Mouse (Mus musculus): ENCODE results near the gene Scnn1a. TPM values are rescaled to one million over a fixed set of nuclear protein-coding genes. Genes with fewer than 3 reads are reported as not detected.

Scnn1a gene
- polyA plus RNA-seq, 1 experiment from 2014 or later, result 2.6 TPM

DNA sequence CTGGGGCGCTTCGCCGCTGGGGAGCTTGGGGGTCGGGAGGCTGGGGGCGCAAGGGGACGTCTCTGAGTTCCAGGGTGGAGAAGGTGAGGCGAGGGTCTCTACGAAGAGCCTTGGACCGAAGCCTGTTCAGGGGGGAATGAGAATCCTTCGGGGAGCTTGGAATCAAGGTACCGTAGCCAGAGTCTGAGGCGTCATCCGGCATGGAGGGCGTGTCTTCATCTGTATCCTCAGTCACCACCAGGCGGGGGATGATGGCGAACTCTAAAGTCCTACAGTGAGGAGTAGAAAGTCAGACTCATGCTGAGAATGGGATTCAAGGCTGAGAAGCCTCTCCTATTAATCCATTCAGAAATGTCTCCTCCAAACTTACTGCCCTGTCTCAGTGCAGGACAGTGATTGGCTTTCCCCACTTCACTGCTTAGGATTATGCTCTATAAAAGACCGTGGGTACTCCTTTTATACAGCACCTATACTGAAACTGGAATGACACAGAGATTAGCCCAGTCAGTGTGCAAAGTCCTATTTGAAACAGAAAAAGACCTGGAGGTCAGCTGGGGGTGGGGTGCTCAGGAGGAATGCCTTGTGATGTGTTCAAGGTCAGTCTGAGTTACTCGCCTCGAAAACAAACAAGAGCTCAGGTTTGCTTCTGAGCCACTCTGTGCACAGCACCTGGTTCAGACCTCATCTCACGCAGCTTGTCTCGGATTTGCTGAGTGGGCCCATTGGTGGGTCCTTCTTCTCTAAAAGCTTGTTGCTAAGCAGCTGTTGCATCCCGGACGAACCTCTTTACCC is 43.2 kb downstream of the Scnn1a start:
- 0 out of 2 replicates have a peak, but pooled peaks cover 2% of the 10 kb centered on the region for H3K27me3 ChIP-seq (ENCODE audit: control insufficient read depth, insufficient read depth, low read length)
- 19% methylated on average over 23 of the region's 23 CpGs for WGBS
- no peak overlapping the region for H3K9ac ChIP-seq (replicated peaks; ENCODE audit: low read depth, low read length)
- peaks cover 23% of the 10 kb centered on the region; the same call in 1 of the 2 replicates for H3K4me1 ChIP-seq (ENCODE audit: control insufficient read depth, insufficient read depth, low read length)
- peaks cover 35% of the 10 kb centered on the region for H3K36me3 ChIP-seq (ENCODE audit: control insufficient read depth, insufficient read depth, low read length)
- H3K9me3 ChIP-seq (ENCODE audit: control insufficient read depth, low read depth, low read length), result no peaks in the 10 kb centered on the region
- no peak for ATAC-seq (ENCODE audit: insufficient number of reproducible peaks, insufficient read depth, low FRiP score, low read depth)
- no peak overlapping the region for H3K27ac ChIP-seq (ENCODE audit: low read length)
- H3K4me3 ChIP-seq (ENCODE audit: low read depth, low read length), result no peak overlapping the region
- H3K4me2 ChIP-seq (replicated peaks; ENCODE audit: low read depth, low read length), result 0 out of 2 replicates have a peak overlapping the region, but pooled peaks have one; percentile 16

DNA sequence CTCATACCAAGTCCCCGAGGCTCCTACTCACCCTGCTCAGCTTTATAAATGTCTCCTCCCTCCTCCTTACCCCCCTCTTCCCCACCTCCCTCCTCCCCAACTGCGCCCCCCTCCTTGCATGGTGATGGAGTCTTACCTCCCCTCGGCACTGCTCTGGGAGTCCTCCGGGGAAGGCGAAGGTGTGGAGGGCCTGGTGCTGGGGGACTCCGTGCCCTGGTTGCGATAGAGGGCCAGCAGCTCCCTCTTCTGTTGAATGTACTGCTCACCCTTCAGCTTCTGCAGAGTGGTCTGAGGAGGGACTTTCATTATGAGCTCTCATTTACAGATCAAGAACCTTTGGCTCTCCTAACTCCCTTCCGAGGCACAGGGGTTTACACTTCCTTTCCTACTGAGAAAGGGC is 44.0 kb downstream of the Scnn1a start:
- Histone ChIP-seq H3K9me3 (ENCODE audit: control insufficient read depth, low read depth, low read length) (no peaks in the 10 kb centered on the region), H3K4me3 (ENCODE audit: low read depth, low read length) (no peak overlapping the region), H3K27me3 (ENCODE audit: control insufficient read depth, insufficient read depth, low read length) (0 out of 2 replicates have a peak, but pooled peaks cover 2% of the 10 kb centered on the region), H3K4me2 (replicated peaks; ENCODE audit: low read depth, low read length) (no peak overlapping the region), H3K27ac (ENCODE audit: low read length) (no peak overlapping the region), H3K4me1 (ENCODE audit: control insufficient read depth, insufficient read depth, low read length) (peaks cover 25% of the 10 kb centered on the region; the same call in 1 of the 2 replicates), H3K36me3 (ENCODE audit: control insufficient read depth, insufficient read depth, low read length) (peaks cover 28% of the 10 kb centered on the region), H3K9ac (replicated peaks; ENCODE audit: low read depth, low read length) (no peak overlapping the region)
- ATAC-seq (ENCODE audit: insufficient number of reproducible peaks, insufficient read depth, low FRiP score, low read depth), result 0 out of 2 replicates have a peak, but pooled peaks have one; percentile 35
- 8% methylated on average over 8 of the region's 8 CpGs for WGBS

DNA sequence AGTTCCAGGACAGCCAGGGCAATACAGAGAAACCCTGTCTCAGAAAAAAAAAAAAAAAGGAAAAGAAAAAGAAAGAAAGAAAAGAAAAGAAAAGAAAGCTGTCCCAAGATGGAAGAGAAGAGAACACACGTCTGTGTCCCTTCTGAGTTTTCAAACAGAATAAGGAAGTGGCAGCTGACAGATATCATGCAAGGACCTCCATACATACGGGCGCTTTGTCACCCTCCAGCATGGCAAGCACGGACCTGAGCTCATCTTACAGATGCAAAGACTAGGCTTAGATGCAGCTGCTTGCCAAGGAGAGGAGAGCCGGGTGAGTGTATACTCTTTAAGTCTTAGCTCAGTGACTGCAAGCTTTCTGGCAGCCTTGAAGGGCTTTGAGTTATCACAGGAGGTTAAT is 45.1 kb downstream of the Scnn1a start:
- Histone ChIP-seq H3K27ac (ENCODE audit: low read length) (no peak overlapping the region), H3K9me3 (ENCODE audit: control insufficient read depth, low read depth, low read length) (no peaks in the 10 kb centered on the region), H3K9ac (replicated peaks; ENCODE audit: low read depth, low read length) (no peak overlapping the region), H3K4me1 (ENCODE audit: control insufficient read depth, insufficient read depth, low read length) (peaks cover 25% of the 10 kb centered on the region; the same call in 1 of the 2 replicates), H3K36me3 (ENCODE audit: control insufficient read depth, insufficient read depth, low read length) (peaks cover 20% of the 10 kb centered on the region), H3K4me2 (replicated peaks; ENCODE audit: low read depth, low read length) (no peak overlapping the region), H3K4me3 (ENCODE audit: low read depth, low read length) (no peak overlapping the region), H3K27me3 (ENCODE audit: control insufficient read depth, insufficient read depth, low read length) (0 out of 2 replicates have a peak, but pooled peaks cover 2% of the 10 kb centered on the region)
- ATAC-seq (ENCODE audit: insufficient number of reproducible peaks, insufficient read depth, low FRiP score, low read depth), result no peak
- WGBS, result 77% methylated on average over 5 of the region's 5 CpGs

DNA sequence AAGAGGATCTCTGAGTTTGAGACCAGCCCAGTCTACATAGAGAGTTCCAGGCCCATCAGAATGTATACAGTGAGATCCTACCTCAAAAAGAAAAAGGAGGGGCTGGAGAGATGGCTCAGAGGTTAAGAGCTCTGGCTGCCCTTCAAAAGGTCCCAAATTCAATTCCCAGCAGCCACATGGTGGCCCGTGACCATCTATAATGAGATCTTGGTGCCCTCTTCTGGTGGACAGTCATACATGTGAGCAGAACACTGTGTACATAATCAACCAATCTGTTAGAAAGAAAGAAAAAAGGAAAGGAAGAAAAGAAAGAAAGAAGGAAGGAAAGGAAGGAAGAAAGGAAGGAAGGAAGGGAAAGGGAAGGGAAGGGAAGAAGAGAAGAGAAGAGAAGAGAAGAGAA is 45.7 kb downstream of the Scnn1a start:
- 81% methylated on average over 1 of the region's 1 CpGs for WGBS
- peaks cover 25% of the 10 kb centered on the region; the same call in 1 of the 2 replicates for H3K4me1 ChIP-seq (ENCODE audit: control insufficient read depth, insufficient read depth, low read length)

DNA sequence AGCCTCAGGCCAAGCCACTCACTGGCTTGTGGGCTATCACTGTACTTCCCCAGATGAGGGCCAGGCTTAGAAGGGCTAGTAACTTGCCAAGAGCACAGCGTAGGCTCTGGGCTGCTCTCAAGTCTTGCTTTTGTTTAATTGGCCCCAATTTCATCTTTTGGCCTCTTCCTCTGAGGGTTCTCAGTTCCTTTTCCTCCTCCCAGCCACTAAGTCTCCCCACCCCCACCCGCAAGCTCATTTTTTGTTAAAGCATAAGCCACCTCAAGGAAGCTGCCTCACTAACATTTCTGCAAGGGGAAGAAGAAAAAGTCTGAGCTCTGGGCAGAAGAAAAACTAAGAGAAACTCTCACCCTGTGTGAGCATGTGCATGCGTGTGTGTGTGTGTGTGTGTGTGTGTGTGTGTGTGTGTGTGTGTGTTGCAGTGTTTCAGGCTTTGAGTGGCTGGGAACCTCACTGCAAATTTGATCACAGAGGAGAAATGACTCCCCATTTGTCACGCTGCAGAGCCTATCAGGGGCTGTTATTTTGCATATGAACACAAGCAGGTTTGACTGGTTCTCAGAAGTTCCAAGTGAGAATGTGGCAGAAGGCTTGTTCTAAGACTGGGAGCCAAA is 47.4 kb downstream of the Scnn1a start:
- no peaks in the 10 kb centered on the region for H3K27me3 ChIP-seq (ENCODE audit: control insufficient read depth, insufficient read depth, low read length)
- no peaks in the 10 kb centered on the region for H3K36me3 ChIP-seq (ENCODE audit: control insufficient read depth, insufficient read depth, low read length)
- no peak overlapping the region for H3K9ac ChIP-seq (replicated peaks; ENCODE audit: low read depth, low read length)
- H3K4me2 ChIP-seq (replicated peaks; ENCODE audit: low read depth, low read length), result no peak overlapping the region
- peak; percentile 35; the same call in 1 of the 2 replicates for ATAC-seq (ENCODE audit: insufficient number of reproducible peaks, insufficient read depth, low FRiP score, low read depth)
- no peak overlapping the region for H3K4me3 ChIP-seq (ENCODE audit: low read depth, low read length)
- H3K4me1 ChIP-seq (ENCODE audit: control insufficient read depth, insufficient read depth, low read length), result peaks cover 23% of the 10 kb centered on the region; the same call in 1 of the 2 replicates
- peak overlapping the region; percentile 55 for H3K27ac ChIP-seq (ENCODE audit: low read length)
- H3K9me3 ChIP-seq (ENCODE audit: control insufficient read depth, low read depth, low read length), result no peaks in the 10 kb centered on the region
- 42% methylated on average over 4 of the region's 4 CpGs for whole genome bisulfite sequencing

More for the DNA sequence above, 45.7 kb downstream of the Scnn1a start:
- no peak for ATAC-seq (ENCODE audit: insufficient number of reproducible peaks, insufficient read depth, low FRiP score, low read depth)
- Histone ChIP-seq H3K36me3 (ENCODE audit: control insufficient read depth, insufficient read depth, low read length) (peaks cover 15% of the 10 kb centered on the region), H3K27me3 (ENCODE audit: control insufficient read depth, insufficient read depth, low read length) (0 out of 2 replicates have a peak, but pooled peaks cover 2% of the 10 kb centered on the region), H3K27ac (ENCODE audit: low read length) (no peak overlapping the region), H3K4me3 (ENCODE audit: low read depth, low read length) (no peak overlapping the region), H3K4me2 (replicated peaks; ENCODE audit: low read depth, low read length) (no peak overlapping the region), H3K9me3 (ENCODE audit: control insufficient read depth, low read depth, low read length) (no peaks in the 10 kb centered on the region), H3K9ac (replicated peaks; ENCODE audit: low read depth, low read length) (no peak overlapping the region)

DNA sequence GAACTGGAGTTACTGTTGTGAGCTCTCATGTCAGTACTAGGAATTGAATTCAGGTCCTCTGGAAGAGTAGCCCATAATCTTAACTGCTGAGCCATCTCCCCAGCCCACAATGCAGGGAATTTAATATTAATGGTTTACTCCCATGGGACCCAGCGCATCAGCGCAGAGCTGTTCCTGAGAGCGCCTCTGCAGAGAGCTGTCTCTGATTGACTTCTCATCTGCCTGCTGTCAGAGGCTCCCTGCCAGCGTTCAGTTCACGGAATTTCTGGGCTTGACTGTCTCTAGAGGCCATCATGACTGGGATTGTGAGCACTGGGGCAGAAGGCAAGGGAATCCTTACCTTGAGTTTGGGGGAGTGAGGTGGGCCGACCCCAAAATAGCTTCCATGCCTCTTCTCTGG is 56.6 kb downstream of the Scnn1a start:
- Histone ChIP-seq H3K4me2 (replicated peaks; ENCODE audit: low read depth, low read length) (no peak overlapping the region), H3K27me3 (ENCODE audit: control insufficient read depth, insufficient read depth, low read length) (peaks cover 16% of the 10 kb centered on the region; the same call in 1 of the 2 replicates)
- ATAC-seq (ENCODE audit: insufficient number of reproducible peaks, insufficient read depth, low FRiP score, low read depth), result no peak

DNA sequence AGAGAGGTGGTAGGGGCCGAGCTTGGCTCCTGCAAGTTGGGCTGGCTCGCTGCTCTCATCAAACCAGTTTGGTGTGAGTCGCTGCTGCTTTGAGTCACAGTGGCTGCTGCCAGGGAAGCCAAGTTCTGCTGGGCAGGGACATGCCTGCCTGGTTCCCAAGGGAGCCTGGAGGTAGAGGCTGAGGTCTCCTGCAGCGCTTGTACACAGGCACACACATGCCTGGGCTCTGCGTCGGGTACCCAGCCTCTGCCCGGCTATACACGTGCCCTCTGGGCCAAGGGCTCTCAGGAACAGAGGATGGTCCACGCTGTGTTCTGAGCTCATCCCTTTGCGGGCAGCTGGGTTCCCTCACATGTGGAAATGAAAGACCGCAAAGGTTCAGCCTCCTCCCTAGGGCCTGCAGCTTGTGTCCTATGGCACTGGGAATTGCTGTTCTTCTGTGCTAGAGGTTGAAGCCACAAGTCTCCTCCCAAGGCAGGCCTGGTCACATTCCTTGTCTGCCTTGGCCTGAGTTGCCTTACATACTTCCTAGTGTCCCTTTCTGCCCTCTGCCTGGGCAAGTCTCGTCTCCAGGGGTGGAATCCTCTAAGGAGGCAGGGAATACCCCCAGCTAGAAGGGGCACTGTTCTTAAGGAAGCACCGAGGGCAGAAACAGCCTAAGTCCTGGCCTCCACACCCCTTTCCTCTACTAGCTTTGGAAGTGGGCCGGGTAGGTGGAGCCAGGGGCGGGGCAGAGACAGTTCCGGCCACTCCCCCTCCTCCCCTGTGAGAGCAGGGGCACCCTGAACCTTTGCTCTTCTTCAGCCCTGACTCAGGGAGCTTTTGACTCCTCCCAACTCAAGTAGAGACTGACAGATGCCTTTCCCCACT is 57.4 kb downstream of the Scnn1a start:
- 36% methylated on average over 16 of the region's 16 CpGs for whole genome bisulfite sequencing
- H3K27ac ChIP-seq (ENCODE audit: low read length), result peak overlapping the region; percentile 66; the same call in 1 of the 2 replicates
- no peaks in the 10 kb centered on the region for H3K9me3 ChIP-seq (ENCODE audit: control insufficient read depth, low read depth, low read length)
- H3K9ac ChIP-seq (replicated peaks; ENCODE audit: low read depth, low read length), result no peak overlapping the region
- peak overlapping the region; percentile 4; the same call in 1 of the 2 replicates for H3K4me2 ChIP-seq (replicated peaks; ENCODE audit: low read depth, low read length)
- H3K27me3 ChIP-seq (ENCODE audit: control insufficient read depth, insufficient read depth, low read length), result peaks cover 16% of the 10 kb centered on the region; the same call in 1 of the 2 replicates
- H3K4me1 ChIP-seq (ENCODE audit: control insufficient read depth, insufficient read depth, low read length), result peaks cover 25% of the 10 kb centered on the region
- H3K4me3 ChIP-seq (ENCODE audit: low read depth, low read length), result no peak overlapping the region
- no peaks in the 10 kb centered on the region for H3K36me3 ChIP-seq (ENCODE audit: control insufficient read depth, insufficient read depth, low read length)
- peak; percentile 49 for ATAC-seq (ENCODE audit: insufficient number of reproducible peaks, insufficient read depth, low FRiP score, low read depth)

More for the DNA sequence above, 56.6 kb downstream of the Scnn1a start:
- peak overlapping the region; percentile 66; the same call in 1 of the 2 replicates for H3K27ac ChIP-seq (ENCODE audit: low read length)
- 60% methylated on average over 6 of the region's 6 CpGs for WGBS
- no peak overlapping the region for H3K4me3 ChIP-seq (ENCODE audit: low read depth, low read length)
- peaks cover 25% of the 10 kb centered on the region for H3K4me1 ChIP-seq (ENCODE audit: control insufficient read depth, insufficient read depth, low read length)
- no peaks in the 10 kb centered on the region for H3K9me3 ChIP-seq (ENCODE audit: control insufficient read depth, low read depth, low read length)
- H3K9ac ChIP-seq (replicated peaks; ENCODE audit: low read depth, low read length), result no peak overlapping the region
- H3K36me3 ChIP-seq (ENCODE audit: control insufficient read depth, insufficient read depth, low read length), result no peaks in the 10 kb centered on the region

DNA sequence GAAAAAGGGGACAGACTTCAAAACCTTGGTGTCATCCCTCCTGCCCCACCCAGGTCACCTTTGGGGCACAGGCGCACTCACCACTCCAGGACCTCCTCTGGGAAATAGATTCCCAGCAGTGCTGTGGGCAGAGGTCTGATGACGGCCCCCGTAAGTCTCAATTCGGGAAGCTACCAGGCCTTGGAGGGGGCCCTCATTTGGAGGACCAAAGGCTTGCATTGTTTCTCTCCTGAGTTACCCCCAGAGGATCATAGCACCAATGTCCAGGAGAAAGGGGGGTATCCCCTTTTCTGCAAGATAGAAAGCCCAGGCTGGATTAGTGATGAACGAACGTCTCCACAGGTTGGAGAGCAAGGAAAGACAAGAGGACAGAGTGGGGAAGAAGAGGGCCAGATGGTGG is 58.2 kb downstream of the Scnn1a start:
- H3K4me2 ChIP-seq (replicated peaks; ENCODE audit: low read depth, low read length), result no peak overlapping the region
- peaks cover 25% of the 10 kb centered on the region for H3K4me1 ChIP-seq (ENCODE audit: control insufficient read depth, insufficient read depth, low read length)
- no peak overlapping the region for H3K9ac ChIP-seq (replicated peaks; ENCODE audit: low read depth, low read length)
- ATAC-seq (ENCODE audit: insufficient number of reproducible peaks, insufficient read depth, low FRiP score, low read depth), result 0 out of 2 replicates have a peak, but pooled peaks have one; percentile 2
- H3K27me3 ChIP-seq (ENCODE audit: control insufficient read depth, insufficient read depth, low read length), result peaks cover 16% of the 10 kb centered on the region; the same call in 1 of the 2 replicates
- no peak overlapping the region for H3K4me3 ChIP-seq (ENCODE audit: low read depth, low read length)
- no peak overlapping the region for H3K27ac ChIP-seq (ENCODE audit: low read length)
- no peaks in the 10 kb centered on the region for H3K36me3 ChIP-seq (ENCODE audit: control insufficient read depth, insufficient read depth, low read length)
- H3K9me3 ChIP-seq (ENCODE audit: control insufficient read depth, low read depth, low read length), result no peaks in the 10 kb centered on the region
- WGBS, result 21% methylated on average over 6 of the region's 6 CpGs

All from stomach, embryonic 14.5 days (tissue).